Mouse (Mus musculus) embryonic fibroblast, embryonic 13.5 days (primary cell): Measurements from ENCODE around the gene Stom.

ENCODE experiments used
- CTCF ChIP-seq: IDR thresholded peaks from 2 replicates; pipeline ENCODE4 v1.5.1; 2011; ENCODE audit warnings: mild to moderate bottlenecking, control low read depth, low read length, moderate library complexity, borderline replicate concordance; ENCODE audit not compliant: insufficient read depth
- POLR2A ChIP-seq: IDR thresholded peaks from 2 replicates; pipeline ENCODE4 v1.6.1; 2011; ENCODE audit warnings: low read depth, mild to moderate bottlenecking, control low read depth, low read length, moderate library complexity

- TF ChIP-seq CTCF (no peak), POLR2A (no peak)
Measured at GRCm38 (mm10) chr2:35269716-35270260, 67.0 kb downstream of the Stom start.
